Mouse (Mus musculus): ENCODE results near the gene 5031439G07Rik.
"Not testable (repeated sequence)": the region's sequence is repeated elsewhere in the genome, so short reads cannot be mapped to it uniquely, and the experiment has no call there.

Gene 5031439G07Rik

DNA sequence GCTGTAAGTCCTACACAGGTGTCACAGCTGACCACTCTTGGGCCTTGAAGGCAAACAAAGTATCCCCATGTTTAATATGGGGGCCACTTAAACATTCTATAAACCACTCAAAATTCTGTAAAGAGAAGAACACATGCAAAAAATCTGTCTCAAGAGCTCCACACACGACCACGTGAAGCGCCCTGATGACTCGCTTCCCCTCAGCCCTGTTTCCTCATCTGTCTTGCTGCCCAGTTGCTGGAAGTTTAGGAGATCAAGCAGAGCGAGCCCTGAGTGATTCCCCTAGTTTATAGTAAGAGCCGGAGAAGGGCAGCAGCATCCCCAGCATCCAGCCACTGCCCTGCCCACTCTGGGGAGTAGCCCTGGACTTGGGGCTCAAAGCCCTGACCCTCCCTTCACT, 28.5 kb downstream of the 5031439G07Rik start:
- in situ Hi-C loops (cut with MboI, MseI), result loop anchor here (10.0 kb wide), 1 partner anchor 265 kb away; no protein-coding TSS in a partner anchor

DNA sequence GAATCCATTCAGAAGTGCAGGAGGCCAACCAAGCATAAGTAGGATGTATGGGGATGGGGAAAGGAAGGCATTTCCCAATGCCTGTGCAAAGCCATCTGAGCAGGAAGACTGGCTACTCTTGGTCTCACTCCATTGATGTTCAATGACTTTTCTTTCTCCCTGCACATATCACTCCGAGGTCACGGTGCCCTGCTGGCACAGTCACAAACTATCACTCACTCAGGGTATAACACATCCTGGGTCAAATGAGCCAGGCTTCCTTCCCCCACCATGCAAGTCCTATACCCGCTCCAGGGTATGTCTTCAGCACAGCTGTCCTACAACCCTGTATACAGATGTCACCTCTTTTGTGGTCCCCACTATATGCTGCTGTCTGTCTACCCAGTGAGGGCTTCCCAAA, 30.0 kb downstream of the 5031439G07Rik start:
- in situ Hi-C loops (cut with MboI, MseI), result no loop called here

DNA sequence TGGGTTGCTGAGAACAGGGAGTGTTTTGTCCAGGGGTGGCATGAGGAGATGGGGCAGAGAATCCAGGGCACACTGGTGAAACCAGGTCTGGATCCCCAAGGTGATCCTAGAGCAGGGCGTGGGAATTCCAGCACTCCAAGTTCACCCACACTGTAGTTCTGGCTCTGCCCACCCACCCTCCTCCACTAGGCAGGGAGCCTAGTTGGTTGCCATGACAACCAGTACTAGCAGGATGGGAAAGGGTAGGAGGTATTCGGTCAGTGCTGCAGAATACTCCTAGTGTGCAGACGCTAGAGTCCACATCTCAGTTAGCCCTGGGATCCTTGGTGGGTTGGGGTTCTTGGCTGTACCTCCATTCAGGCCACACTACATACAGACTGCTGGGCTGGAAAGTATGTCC, 30.5 kb downstream of the 5031439G07Rik start:
- in situ Hi-C loops (cut with MboI, MseI), result no loop called here

DNA sequence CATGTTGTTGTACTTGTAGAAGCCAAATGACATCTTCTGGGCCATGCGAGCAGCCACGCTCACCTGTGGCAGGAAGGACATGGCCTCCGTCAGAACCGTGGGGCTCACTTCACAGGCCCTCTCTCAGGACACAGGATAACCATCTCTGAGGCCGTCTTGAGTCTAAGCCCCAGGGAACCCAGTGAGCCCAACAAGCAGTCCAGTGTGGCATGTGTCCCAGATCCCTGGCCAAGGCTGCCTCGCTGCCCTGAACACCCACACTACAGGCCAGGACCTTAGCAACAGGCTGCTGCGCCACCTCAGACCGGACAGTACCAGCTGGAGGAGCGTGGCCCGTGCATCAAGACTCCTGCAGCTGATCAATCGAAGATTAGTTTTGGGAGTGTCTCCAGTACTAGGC, 35.1 kb downstream of the 5031439G07Rik start:
- in situ Hi-C loops (cut with MboI, MseI), result no loop called here

DNA sequence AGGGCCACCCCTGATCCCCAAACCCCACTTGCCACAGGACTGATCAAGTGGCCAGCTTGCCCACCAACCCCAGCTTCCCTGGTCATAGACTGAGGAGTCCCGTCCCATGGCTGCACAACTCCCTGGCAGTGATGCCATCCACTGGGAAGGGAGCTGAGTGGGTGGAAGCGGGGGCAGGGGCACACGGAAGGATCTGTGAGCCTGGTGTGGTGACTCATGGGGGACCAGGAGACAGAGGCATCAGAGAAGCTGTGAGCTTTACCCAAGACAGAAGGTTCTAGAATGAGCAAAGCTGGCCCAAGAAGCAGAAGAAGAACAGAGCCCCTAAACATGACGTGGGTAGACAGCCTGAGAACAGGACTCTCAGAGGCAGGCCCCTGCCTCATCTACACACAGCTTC, 38.3 kb downstream of the 5031439G07Rik start:
- in situ Hi-C loops (cut with MboI, MseI), result no loop called here

DNA sequence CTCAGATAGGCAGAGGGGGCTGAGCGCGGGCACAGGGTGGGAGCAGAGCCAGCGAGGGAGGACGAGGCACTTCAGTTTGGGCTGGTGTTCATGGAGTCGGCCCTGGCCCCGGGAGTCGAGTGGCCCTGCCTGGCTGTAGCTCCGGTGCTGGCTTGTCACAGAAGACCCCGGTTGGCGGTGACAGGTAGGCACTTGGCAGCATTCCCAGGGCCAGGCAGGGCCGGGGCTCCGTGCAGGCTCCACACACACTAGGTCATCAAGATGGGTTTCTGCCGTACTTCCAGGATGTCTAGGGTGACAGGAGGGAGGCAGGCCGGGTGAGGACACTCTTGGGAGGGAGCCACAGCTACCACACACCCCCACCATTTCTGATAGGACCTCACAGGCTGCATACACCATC, 39.4 kb downstream of the 5031439G07Rik start:
- in situ Hi-C loops (cut with MboI, MseI), result no loop called here

DNA sequence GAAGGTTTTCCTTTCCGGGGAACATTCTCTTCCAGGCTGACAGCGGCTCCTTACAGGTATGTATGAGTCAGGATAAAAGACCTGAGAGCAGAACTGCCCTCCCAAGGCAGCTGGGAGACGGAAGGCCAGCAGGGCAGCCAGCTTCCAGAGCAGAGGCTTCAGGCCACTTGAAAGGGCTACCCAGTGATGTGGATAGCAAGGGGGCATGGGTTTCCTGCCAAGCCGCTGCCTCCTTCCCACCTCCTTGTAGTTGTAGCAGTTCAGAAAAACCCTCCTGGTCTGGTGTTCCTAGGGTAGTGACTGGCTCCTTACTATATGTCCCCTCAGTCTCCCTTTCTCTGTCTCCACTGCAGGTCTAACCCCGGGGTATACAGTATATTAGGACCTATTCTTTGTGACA, 44.0 kb downstream of the 5031439G07Rik start:
- in situ Hi-C loops (cut with MboI, MseI), result no loop called here

DNA sequence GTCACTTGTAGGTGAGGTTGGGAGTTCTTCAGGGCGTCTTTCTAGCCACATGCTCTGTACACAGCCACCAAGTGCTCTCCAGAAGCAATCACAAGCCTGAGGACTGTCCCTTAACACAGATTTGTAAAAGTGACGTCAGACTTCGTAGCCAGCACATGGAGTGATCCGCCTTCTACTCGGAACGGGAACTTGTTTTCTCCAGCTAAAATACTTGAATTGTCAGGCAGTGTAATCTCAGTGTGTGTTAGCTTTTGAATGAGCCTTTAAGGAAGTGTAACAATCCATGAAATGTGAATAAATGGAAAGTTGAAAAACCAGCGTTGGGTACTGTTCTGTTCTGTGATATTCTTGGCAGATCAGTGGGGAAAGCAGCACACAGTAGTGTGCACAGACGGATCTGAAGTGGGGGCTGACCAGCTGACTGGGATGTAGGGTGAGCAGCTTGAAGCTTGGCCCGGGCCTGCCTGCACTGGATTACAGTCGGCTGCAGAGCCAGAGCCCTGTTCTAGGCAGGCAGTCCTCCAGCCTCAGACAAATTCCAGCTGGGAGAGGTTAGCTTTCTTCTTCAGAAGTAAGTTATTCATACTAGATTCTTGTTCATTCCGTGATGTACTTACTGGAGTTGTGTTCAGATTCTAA, 45.6 kb downstream of the 5031439G07Rik start:
- in situ Hi-C loops (cut with MboI, MseI), result no loop called here

DNA sequence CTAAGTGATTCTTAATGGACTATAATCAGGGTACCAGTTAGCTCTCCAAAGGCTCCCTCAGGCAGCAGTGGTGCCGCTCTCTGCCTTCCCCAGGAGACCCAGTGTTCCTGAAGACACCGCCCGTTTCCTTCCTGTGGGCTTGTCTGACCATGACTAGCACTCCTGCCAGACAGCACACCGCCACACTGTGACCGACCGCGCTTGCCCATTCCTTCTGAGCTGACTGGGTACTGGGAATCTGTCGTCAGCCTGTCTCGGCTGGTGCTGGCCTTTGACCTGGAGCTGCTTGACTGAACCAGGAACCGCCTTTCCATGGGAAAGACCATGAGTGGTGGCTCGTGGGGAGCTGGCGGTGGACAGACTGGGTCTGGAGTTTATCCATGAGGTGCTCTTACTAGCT, 48.2 kb downstream of the 5031439G07Rik start:
- in situ Hi-C loops (cut with MboI, MseI), result no loop called here

DNA sequence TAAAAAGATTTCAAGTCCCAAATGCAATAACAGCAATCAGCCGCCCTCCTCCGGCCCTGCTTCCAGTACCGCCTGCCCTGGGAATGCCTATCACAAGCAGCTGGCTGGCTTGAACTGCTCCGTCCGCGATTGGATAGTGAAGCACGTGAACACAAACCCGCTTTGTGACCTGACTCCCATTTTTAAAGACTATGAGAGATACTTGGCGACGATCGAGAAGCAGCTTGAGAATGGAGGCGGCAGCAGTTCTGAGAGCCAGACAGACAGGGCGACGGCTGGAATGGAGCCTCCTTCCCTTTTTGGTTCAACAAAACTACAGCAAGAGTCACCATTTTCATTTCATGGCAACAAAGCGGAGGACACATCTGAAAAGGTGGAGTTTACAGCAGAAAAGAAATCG, 53.5 kb downstream of the 5031439G07Rik start:
- in situ Hi-C loops (cut with MboI, MseI), result no loop called here

DNA sequence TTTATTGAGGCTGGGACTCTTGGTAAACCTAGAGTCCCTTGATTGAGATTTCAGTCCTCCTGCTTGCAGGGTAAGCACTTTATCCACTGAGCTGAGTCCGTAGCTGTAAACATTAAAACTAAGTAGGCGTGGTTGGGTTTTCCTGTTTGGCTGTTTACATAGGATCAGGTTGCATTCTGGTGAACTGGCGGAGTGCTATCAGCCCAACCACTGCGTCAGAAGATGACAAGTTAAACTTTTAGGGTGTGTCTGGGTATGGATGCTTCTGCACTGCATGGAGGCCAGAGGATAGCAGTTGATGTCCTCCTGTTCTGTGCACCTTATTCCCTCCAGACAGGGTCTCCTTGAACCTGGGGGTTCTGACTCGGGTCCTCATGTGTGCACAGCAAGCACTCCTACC, 56.0 kb downstream of the 5031439G07Rik start:
- in situ Hi-C loops (cut with MboI, MseI), result no loop called here

DNA sequence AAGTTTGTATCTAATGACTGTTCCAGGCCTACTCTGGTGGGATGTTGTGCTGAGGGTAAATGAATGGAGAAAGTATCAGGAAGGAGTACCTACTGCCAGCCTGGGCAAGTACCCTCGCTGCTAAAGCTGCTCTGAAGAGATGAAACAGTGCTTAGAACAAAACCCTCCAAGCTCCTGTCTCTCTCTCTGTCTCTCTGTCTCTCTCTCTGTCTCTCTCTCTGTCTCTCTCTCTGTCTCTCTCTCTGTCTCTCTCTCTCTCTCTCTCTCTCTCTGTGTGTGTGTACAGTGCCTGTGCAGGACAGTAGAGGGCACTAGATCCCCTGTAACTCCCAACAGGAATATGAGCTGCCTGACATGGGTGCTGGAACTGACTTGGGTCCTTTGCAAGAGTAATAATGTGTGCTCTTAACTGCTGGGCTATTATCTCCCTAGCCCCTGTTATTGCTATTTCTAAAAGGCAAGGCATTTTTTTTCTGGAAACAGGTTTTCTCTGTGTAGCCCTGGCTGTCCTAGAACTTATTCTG, 62.8 kb downstream of the 5031439G07Rik start:
- in situ Hi-C loops (cut with MboI, MseI), result no loop called here

DNA sequence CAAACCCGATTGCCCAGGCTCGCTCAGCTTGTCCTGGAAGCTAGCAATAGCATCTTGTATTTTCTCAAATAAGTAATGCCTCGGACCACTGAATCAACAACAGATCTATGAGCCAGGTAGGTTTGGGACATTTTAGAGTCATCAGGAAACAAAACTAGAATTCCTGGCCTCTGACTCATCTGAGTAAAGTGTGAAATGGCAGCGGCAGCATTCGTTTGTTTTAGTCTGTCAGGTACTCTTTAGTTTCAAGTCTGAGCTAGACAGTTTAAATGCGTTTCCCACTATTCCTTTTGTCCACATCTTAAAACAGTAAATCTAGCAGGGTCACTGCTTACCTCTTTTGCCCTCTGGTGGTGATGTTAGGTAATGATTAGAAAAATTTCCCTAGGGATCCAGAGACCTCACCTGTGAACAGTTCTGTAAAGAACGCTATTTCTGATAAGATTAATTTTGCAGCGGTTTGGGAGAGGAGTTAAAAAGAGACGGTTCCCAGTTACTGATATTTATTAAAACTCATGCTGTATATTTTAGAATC, 63.5 kb downstream of the 5031439G07Rik start:
- in situ Hi-C loops (cut with MboI, MseI), result loop anchor here (5.0 kb wide), 1 partner anchor 62 kb away; the partner anchor contains the start of gene 5031439G07Rik

DNA sequence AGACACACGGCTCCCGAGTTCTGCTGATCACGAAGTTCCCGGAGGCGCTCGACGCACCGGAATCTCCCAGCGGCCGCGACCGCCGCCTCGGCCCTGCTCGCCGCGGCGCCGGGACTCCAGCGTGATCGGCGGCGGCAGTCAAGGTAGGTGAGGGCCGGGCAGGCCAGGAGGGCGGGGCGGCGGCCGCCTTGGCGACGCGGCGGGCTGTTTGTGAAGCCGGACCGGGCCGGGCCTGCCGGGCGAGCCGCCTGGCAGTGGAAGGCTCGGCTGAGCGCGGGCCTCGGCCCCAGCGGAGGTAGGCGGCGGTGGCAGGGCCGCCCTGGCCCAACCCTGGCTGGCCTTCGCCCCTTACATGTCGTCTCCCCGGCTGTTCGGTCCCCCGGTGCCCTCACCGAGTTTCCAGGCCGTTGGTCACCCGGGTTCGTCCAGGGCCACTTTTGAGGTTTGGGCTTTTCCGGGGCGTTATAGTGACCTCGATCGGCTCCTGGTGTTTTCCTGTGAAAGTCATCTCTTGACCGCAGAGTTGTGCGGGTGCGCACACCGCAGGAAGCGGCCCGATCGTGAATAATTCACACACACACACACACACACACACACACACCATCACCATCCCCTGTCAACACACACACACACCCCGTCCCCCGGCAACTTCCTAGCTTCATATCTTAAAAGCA, 64.7 kb downstream of the 5031439G07Rik start:
- in situ Hi-C loops (cut with MboI, MseI), result loop anchor here (5.0 kb wide), 1 partner anchor 64 kb away; the partner anchor contains the start of gene 5031439G07Rik

DNA sequence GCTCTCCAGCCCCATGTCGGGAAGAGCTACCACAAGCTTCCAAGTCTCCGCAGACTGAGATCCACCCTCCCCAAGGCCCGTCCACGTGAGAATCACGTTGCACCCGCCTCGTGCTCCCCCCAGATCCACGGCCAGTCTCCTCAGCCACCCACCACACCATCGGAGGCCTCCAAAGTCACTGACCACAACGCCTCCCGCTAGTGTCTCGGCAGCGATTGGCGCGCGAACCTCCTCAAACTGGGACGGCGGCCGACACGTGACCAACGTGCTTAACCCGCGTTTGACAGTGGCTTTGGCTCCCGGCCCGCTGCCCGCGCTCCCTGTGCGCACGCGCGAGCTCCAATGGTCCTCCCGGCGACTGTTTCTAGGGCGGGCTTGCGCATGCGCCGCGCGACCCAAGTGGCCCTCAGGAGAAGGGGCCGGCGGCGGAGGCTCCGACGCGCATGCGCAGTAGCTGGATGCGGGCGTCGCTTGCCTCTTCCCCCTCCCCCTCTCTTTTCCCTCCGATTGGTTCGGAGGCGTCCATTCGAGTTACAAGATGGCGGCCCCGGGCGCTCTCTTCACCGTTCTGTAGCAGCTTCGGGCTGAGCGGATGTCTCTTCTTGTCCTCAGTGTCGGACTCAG, 65.4 kb downstream of the 5031439G07Rik start, which contains the start of gene Nup50:
Gene Nup50 (plus strand): TSS at position 528 of the 624 bp plus-strand sequence.
- in situ Hi-C loops (cut with MboI, MseI), result loop anchor here (5.0 kb wide), 1 partner anchor 64 kb away; the partner anchor contains the start of gene 5031439G07Rik

DNA sequence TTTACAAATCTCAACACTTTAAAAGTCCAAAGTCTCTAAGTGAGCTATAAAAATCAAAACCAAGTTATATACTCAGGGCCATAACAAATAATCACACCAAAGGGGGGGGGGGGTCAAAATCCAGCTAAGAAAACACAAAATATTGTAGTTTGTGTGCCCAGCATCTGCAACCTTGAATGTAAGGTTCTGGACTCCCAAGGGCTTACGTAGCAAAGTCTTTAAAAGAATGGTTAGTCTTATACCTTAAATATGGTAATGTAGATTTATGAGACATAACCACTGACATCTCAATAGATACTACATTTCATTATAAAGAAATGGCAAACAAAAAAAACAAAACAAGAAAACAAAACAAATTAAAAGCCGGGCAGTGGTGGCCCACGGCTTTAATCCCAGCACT, 68.4 kb downstream of the 5031439G07Rik start, which contains the start of gene Gm29666:
Gene Gm29666 (minus strand): TSS at position 101 of the 400 bp plus-strand sequence.
- in situ Hi-C loops (cut with MboI, MseI), result loop anchor here (5.0 kb wide), 1 partner anchor 67 kb away; the partner anchor contains the start of gene 5031439G07Rik

DNA sequence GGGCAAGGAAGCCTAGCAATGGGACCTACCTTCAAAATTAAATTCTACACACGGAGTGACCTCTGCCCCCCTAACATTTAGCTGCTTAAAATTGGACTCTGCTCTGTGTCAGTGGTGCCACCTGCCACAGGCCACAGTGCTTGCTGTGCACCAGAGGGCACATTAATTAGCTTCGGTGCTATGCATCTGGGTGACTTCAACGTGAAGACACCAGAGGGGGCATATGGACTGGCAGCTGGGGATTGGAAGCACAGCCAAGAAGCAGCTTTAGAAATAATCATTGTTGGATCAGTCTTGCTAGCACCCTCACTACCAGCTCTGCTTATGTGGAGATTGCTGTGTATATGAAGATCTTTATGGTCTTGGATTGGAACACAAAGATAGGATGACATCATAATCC, 75.2 kb downstream of the 5031439G07Rik start:
- in situ Hi-C loops (cut with MboI, MseI), result no loop called here

DNA sequence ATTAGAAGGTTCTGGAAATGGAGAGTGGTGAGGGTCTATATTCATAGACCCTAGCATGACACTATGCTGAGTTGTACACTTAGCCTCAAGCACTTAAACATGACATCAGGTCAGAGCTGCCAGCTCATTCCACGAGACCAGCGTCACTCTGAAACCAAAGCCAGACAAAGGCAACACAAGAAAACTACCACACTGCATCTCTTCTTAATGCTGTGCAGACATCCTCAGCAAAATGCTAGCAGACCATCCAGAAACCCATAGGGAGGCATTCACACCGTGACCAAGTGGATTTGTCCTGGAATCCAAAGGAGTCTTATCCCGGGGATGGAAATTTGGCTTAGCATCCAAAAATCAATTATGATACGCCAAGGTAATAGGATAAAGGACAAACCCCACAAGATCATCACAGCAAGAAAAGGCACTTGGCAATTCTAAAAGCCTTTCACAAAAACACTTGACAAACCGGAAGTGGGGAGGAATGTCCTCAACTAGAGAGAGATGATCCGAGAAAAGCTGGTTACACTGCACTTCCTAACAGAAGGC, 84.4 kb downstream of the 5031439G07Rik start:
- in situ Hi-C loops (cut with MboI, MseI), result no loop called here

DNA sequence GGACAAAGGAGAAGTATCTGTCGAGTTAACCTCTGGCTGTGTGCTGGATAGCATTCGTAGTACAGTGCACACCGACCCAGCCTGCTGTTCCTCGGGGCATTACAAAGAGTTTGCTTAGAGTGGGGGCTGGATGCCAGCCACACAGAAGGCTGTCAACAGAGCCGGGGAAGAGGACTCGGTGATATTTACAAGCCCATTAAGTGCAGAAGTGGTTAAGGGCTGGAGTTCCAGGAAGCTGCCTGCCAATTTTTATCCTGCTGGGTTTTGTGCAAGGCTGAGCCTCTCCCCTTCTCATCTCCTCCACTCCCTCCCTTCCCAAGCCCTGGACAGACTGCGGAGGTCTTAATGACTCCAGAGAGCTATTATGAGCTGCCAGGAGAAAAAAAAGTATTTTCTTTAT, 90.3 kb downstream of the 5031439G07Rik start:
- in situ Hi-C loops (cut with MboI, MseI), result no loop called here

DNA sequence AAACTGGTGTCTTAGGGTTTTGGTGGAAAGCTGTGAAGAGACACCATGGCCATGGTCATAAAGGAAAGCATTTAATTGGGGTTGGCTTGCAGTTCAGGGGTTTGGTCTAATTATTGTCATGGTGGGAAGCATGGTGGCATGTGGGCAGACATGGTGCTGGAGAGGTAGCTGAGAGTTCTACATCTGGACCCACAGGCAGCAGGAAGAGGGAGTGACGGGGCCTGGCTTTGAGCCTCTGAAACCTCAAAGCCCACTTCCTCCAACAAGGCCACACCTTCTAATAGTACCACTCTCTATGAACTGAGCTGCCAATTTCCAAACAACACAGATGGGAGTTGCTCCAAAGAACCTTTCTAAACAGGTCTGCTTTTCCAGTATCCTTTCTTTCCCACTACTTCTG, 91.7 kb downstream of the 5031439G07Rik start:
- in situ Hi-C loops (cut with MboI, MseI), result no loop called here

DNA sequence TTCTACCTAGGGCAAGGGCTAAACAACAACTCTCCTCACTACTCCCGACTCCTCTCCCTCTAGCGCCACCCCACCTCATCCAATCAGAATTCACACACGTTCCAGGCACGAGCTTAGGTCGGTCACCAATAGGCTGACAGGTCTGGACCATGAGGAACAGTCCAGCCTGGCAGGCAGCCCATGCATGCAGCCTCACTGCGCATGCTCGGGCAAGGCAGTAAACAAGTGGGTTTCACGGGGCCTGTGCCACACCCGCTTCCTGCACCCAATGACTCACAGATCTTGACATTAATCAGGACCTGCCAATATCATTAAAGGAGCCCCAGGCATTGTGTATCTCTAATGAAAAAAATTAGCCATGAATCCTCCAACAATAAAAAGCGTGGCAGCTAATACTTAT, 92.1 kb downstream of the 5031439G07Rik start:
- in situ Hi-C loops (cut with MboI, MseI), result not testable (repeated sequence)

Measured in T-helper 2 cell (primary cell).